Mouse (Mus musculus) neural tube, embryonic 10.5 days (tissue): ENCODE measurements at regions not wholly inside any gene's neighbourhood (a gene's known extent, or its start where the extent isn't known, plus 50 kb on each side); places are given as distances from the start of the nearest gene placed in this dataset.

Experiments
- DNase-seq: peaks from one replicate; pipeline ENCODE4 v3.0.0-alpha.2; 2017; ENCODE audit warnings: low spot score; ENCODE audit errors: extremely low spot score

DNA sequence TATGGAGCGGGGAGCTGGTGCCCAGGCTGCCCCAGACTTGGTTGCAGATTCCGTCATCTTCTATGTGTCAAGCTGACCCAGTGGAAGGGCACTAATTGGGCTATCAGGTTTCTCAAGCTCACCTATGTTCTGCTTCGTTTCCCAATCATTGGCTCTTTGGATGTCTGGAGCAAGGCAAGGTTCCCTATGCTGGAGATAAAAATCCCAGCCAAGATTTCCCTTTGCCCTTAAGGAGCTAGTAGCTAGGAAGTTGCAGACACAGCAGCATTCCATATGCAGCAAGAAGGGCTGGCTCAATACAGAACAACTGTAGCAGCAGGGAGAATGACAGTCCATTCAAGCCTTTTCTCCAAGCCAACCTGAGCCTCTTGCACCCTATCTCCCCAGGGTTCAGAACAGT is 159.2 kb upstream of the Zfp706 start:
- no peak for DNase-seq

DNA sequence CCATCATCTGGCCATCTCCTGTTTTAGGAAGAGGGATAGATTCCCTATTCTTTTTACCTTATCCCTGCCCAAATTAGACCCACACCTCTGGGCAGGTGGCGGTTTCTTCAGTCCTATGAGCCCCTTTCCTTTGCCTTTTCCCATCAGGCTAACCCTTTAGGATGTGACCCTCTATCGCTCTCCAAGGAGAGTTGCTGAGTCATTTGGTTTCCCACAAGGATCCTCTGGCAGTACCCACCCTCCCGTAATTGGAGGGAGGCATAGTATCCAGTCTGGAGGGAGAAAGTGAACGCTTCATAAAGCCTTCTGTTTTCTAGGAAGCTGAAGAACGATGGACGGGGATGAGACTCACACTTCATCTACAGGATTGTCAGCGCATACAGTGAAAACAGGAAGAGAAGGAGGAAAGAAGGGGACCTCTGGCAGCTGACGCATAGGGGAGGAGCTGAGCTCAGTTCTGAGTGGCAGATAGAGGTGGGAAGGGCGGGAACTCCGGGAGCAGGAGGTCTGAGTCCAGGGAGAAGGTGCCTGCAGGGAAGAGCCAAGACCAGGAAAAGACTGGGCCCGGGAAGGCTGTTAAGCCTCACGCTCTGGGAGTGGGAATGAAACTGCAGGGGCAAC is 158.4 kb upstream of the Zfp706 start:
- no peak for DNase-seq

DNA sequence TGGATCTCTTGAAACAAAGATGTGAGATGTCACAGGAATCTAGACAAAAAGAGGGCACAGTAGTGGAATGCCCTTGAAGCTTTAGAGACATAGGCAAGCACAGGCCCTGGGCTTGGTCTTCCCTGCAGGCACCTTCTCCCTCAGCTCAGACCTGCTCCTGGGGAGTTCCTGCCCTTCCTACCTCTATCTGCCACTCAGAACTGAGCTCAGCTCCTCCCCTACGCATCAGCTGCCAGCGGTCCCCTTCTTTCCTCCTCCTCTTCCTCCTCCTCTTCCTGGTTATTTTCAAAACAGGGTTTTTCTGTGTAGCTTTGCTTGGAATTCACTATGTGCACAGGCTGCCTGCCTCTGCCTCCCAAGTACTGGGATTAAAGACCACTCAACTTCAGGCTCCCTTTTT is 157.6 kb upstream of the Zfp706 start:
- DNase-seq, result no peak

DNA sequence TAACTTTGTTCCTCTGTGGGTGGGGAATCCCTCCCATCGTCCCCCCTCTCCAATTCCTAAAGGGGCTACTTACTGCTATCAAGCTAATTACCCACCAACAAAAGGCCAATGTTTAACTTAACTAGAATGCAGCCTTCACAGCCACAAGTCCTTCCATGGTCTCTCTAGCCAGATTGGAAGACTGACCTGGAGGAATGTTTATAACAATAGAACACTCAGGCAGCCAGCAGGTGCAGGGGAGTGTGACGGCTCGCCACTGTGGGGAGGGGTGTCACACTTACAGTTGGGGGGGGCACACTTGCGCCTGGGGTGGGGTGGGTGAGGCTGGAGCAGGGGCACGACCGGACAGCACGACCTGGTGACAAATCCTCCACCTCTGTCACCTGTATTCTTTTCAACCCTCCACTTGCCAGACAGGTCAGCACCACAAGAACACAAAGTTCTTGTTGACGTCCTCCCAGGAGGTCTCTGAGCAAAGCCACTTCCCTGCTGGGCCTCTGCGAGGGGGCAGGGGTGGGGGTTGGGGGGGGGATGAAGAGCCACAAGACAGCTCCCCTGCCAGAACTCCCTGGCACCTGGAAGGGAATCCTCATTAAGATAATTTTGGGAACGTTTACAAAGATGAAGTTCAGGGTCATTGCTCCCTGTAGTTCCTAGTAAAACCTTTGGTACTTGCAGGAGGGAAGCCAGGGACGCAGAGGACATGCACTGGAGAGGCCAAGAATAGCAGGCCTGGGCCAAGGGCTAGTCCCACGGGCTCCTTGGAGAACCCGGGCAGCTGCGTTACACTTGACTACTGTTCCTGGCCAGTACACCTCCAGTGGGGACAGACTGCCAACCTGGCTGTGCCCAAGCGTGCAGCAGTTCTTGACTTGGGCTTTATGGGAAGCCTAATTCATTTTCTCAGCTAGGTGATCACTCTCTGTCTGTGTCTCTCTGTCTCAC is 156.9 kb upstream of the Zfp706 start:
- DNase-seq, result no peak

DNA sequence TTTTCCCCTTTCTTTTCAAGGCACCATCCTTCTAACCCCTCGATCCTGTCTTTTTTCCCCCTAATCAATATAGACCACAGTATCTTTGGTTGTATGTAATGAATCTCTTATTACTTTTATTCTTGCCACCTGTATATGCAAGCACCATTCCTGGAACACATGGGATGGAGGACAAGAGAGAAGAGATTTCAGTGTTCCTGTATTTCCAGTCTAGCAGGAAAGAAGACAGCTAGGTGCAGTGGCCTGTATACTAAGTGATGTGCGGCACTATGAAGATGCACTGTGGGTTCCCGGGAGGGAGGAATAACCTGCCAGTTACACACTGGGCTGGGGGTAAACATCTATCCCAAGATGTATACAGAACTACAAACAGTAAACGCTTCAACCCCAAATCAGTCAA is 152.4 kb upstream of the Zfp706 start:
- no peak for DNase-seq

DNA sequence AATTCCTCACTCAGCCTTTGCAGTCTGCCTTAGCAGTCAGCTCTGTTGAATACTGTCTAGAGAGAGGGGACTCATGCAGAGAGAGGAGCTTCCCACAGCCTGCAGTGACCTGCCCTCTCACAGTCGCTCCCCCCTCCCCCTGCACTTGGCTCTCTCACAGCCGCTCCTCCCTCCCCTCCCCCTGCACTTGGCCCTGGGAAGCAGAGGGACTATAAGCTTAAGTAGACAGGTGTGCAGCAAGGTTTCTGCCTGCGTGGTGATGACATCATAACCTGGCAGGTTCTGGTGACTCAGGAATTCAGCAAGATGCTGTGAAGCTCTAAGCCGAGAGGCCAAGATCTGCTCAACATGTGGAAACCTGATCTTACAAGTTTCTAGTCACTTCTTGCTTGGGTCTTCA is 151.8 kb upstream of the Zfp706 start:
- no peak for DNase-seq

DNA sequence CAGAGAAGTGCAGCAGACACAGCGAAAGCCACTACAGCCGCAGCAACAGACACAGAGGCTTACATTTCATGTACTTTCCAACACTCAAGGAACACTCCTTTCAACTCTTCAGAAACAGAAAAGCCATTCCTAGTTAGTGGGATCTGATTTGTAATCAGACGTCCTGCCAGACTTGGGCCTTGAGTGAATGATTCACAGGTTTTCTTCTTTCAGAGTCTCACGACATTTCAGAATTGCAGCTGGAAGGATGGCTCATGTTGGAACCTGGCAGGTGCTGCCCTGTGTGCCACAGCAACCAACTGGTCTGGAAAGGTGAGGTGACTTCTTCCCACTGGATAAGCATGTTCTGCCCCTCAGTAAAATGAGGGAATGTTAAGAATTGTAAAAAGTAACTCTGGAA is 149.8 kb upstream of the Zfp706 start:
- no peak for DNase-seq

GRCm38 (mm10) chr15:37154934-37155333 is 147.4 kb upstream of the Zfp706 start:
- DNase-seq, result no peak

GRCm38 (mm10) chr15:37153177-37153576 is 145.6 kb upstream of the Zfp706 start:
- DNase-seq, result no peak

DNA sequence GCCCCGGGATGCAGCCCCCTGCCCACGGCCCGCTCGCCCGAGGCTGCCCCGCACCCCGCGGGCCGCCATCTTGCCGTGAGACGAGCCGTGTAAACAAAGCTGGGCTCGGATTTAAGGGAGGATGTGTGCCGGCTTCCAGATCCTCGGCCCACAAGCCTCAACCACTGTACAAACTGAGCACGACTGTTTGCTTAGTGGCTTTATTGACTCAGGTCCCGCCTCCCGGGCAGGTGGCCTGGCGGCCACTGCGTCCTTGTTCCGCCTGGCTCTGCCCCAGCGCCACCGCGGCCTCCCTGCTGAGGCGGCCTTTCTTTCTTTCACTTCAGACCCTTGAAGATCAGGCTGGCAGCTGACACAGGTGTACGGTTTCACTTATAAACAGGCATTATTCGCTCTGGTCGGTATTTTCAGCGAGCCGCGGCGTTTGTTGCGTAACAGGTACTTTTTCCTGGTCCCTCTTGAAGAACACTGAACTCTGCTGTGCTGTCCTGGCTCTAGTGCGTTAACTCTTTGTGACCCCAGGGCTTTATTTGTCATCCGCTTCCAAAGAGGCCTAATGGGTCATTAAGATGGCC is 128.1 kb upstream of the Zfp706 start:
- DNase-seq, result peak; percentile 82

DNA sequence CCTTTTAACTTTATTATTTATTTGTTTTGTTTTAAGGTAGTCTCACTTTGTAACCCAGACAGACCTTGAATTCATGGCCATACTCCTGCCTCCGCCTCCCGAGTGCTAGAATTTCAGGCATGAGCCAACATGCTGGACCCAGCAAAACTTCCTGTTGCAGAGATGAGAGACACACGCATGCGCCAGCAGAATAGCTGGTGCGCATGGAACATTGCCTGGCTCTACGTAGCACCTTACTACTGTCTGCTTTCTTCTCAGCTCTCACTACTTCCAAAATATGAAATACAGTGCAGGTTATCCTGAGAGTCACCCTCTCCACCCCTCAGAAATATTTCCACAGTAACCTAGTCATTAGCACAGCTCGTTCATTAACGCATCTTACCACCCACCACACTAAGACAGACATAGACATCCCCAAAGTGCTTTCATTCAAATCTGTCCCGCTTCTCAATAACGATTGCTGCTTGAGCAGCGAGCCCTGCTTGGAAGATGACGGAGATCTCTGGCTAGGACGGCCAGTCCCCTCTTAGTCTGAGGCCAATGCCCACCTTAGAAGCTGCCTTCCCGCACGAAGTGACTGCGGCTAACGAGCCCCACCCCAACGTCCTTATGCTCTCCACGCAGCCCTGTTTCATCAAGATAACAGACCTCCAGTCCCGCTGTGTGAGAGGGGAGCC is 127.5 kb upstream of the Zfp706 start:
- no peak for DNase-seq

DNA sequence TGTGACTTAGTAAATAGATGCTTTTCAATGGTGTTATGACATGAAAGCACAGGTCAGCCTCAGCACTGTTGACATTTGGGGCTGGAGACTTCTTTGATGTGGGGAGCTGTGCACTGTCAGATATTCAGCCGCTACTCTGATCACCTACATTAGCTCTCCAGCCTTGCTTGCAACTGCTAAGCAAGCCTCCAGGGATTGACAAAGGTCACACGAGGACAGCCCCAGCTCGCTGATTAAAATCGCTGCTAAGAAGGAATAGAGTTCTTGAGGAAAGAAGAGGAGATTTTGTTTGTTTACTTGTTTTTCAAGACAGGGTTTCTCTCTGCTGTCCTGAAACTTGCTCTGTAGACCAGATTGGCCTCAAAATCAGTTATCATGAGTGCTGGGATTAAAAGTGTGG is 126.8 kb upstream of the Zfp706 start:
- DNase-seq, result peak; percentile 18

DNA sequence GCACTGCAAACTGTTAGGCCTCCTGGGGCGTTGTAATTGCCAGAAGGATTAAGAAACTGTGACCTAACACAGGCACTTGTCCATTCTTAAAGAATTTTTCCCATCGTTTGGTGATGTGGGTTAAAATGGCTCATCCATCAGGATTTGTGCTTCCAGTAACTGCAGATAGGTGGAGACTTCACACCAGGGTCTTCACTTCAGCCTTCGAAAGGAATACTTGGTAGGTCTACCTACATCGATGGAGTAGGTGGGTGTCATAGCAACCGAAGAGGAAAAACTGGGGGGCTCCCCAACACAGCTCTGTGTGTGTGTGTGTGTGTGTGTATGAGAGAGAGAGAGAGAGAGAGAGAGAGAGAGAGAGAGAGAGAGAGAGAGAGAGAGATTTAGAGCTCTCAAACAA is 126.3 kb upstream of the Zfp706 start:
- no peak for DNase-seq

DNA sequence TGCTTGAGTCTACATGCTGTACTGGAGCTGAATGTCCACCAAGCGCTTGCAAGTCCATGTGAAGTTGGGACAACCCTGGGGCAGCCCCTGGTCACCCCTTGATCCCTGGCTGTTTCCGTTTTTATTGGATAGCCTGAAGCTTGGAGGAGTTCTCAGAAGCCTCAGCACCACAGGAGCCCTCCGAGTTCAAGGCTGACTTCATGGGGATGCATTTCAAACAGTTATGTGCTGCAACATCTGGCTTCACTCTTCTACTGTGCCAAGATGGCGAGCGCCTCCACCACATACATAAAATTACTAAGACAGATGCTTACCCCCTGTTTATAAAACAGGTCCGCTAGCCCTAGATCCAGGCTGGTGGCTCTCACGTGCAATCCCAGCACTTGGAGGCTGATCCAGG is 120.1 kb upstream of the Zfp706 start:
- peak; percentile 15 for DNase-seq

GRCm38 (mm10) chr15:37127170-37127569 is 119.6 kb upstream of the Zfp706 start:
- DNase-seq, result no peak

DNA sequence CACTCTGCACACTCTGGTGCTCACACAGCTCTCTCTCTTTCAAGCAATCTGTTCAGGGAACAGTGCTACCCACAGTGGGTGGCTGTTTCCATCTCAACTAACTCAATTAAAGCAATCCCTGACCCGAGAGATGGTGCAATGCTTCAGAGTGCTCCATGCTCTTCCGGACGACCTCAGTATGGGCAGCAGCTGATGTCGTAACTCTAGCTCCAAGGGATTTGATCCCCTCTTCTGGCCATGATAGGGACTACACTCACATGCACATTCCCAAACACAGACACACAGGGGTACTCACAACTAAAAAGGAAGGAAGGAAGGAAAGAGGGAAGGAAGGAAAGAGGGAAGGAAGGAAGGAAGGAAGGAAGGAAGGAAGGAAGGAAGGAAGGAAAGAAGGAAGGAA is 118.2 kb upstream of the Zfp706 start:
- no peak for DNase-seq

GRCm38 (mm10) chr15:37124951-37125350 is 117.4 kb upstream of the Zfp706 start:
- DNase-seq, result no peak

DNA sequence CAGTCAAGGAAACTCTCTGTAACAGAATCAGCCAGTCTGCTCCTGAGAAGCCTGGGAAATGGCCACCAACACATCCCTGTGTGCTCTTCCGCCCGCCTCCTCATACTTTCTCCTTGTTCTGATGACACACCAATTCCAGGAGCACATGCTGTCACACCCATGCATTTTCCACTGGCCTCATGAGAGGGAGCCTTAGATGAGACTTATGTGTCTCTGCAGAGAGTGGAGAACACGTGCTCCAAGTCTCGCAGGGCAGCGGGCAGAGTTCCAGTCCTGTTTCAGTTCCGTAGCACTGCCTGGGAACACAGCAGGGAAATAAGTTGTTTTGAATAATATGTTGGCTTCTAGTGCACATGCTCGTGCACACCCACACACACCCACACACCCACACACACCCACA is 116.7 kb upstream of the Zfp706 start:
- DNase-seq, result no peak

DNA sequence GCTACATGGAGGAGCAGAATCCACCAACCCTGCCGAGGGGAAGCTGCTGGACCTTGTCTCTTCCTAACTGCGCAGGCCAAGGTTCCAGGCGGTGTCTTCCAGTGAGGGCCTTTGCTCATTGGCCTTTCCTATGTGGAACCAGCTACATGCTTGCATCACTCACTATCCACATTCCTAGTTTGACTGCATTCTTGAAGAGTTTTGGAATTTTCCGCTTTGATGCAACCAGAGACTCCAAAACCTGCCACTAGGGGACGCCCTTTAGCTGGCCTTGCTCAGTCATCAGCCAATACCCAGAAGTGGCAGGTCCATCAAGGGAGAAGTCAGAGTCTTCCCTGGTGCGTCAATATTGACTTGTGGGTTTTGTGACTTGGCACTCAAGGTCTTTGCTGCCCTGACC is 112.8 kb upstream of the Zfp706 start:
- peak; percentile 82 for DNase-seq

- peak; percentile 85 for DNase-seq
Observed at GRCm38 (mm10) chr15:37114119-37114518, 106.5 kb upstream of the Zfp706 start.

GRCm38 (mm10) chr15:37110462-37110861 is 102.9 kb upstream of the Zfp706 start:
- DNase-seq, result no peak

GRCm38 (mm10) chr15:37102035-37102555 is 94.5 kb upstream of the Zfp706 start:
- no peak for DNase-seq
